Mouse (Mus musculus) neural tube, embryonic 14.5 days (tissue): ENCODE data around the gene Trim43a. TPM values are rescaled to one million over a fixed set of nuclear protein-coding genes. Genes with fewer than 3 reads are reported as not detected.

ENCODE experiments used
- polyA plus RNA-seq: library from polyadenylated mRNA; unstranded; fragments of >200 nt; fragmentation: Nextera tagmentation; extraction: Ambion mirVana; gene quantifications from 2 replicates; pipeline ENCODE4 v1.2.1, GENCODE M21; 2014

The Trim43a gene
- polyA plus RNA-seq, 1 experiment from 2014 or later: 0.29 TPM

Other genes with a start within 250 kb of the Trim43a start
- gene Snx14, start 141.9 kb upstream of the Trim43a start, polyA plus RNA-seq: 31.6 and 34.9 TPM in 2 replicates
- gene Gm20537, start 124.3 kb upstream of the Trim43a start, polyA plus RNA-seq: 0.46 and 0.57 TPM in 2 replicates
- 86.6 and 87.8 TPM in 2 replicates for gene Syncrip, start 98.3 kb upstream of the Trim43a start, polyA plus RNA-seq
- gene Zfp949, start 32.9 kb upstream of the Trim43a start, polyA plus RNA-seq: 20.8 and 21.2 TPM in 2 replicates
- 34.3 and 55.4 TPM in 2 replicates for gene Mthfsl, start 139.4 kb downstream of the Trim43a start, polyA plus RNA-seq
- 0.28 TPM in 1 of 2 replicates, not detected in the other for gene Bcl2a1d, start 151.0 kb downstream of the Trim43a start, polyA plus RNA-seq